Mouse (Mus musculus): Measurements from ENCODE around the gene Prc1. TPM values are rescaled to one million over a fixed set of nuclear protein-coding genes. Genes with fewer than 3 reads are reported as not detected.

Gene Prc1
- 24.4 TPM for polyA plus RNA-seq (2015; fragmentation: Illumina TruSeq; extraction: RNeasy Lipid Tissue Mini Kit (QIAGEN cat#74804); ENCODE audit: insufficient read depth, low replicate concordance)

GRCm38 (mm10) chr7:80294062-80294763 is at the start of gene Prc1:
Prc1 (plus strand) TSS chr7:80294450.

GRCm38 (mm10) chr7:80246148-80246721 is 48.0 kb upstream of the Prc1 start, which contains the start of gene Ttll13:
Ttll13 (plus strand) TSS chr7:80246376.

DNA sequence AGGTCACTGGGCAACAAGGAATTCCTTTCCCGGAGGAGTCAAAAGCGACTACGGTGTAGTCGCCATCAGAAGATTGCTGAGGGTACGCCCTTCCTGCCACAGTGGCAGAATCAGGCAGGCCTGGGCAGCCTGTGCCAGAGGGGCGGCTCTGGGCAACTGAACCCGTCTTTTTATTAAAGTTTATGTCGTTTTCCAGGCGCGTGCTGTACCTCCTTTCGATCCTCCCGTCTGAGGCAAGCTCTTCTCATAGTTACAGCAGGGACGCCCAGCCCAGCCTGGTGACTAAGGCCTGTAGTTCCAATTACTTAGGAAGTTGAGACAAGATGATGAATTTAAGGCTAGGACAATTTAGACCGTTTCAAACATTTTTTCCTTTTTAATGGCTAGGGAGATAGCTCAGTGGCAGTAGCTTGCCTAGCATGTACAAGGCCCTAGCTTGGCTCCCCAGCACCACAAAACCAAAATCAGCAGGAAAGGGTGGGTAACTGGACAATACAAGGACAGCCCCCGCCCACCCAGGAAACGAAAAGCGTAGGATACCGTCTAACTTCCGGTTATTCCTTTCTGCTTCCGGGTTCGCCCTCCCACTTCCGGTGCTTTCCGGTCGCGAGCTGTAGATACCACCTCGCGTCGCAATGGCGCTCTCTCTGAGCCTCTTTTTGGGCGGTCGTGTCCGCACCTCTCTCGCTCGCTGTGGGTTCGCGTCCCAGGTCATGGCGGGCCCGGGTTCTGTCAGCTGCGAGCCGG is 33.5 kb upstream of the Prc1 start, which contains the start of gene Ngrn:
Gene Ngrn, plus strand, starts transcription at position 591 of the 747 bp plus-strand sequence.

GRCm38 (mm10) chr7:80268897-80269750 is 25.1 kb upstream of the Prc1 start, which contains the start of gene Vps33b:
Vps33b (plus strand) TSS chr7:80269649.

DNA sequence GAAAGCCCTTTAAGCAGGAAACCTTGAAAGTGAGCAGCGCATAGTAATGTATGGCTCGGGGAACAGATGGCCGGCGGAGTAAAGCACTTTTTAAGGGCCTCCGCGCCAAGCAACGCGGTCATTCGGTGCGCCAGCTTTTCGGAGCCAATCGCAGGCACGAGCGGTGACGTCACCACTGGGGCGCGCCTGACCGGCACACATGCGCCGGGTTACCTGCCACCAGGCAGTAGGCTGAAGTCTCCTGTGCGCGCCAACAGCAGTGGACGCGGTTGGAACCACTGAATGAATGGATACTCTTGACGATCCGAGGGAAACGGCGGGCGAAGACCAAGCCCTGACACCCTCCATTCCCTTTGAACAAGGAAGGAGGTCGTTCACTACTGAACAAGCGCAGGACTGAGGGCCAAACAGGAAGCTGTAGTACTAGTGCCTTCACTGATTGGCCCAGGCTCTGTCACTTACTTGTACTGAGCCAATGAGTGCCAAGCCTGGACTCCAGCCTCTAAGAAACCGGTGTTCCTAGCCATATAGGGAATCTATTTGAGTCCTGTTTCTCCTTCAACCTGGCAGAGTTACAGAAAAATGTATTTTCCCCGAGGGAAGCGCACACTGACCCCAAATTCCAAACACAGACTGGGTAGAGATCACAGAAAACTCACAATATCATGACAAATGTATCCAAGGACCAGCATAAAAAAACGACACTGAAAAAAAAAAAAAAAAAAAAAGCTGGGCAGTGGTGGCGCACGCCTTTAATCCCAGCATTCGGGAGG is 30.0 kb downstream of the Prc1 start, which contains the start of gene Rccd1:
Gene Rccd1, minus strand, starts transcription at position 412 of the 773 bp plus-strand sequence.

GRCm38 (mm10) chr7:80340793-80341192 is 46.5 kb downstream of the Prc1 start, which contains the start of gene Unc45a:
Unc45a (minus strand) TSS chr7:80341005.

GRCm38 (mm10) chr7:80342858-80343257 is 48.6 kb downstream of the Prc1 start, which contains the start of gene Hddc3:
Hddc3 (plus strand) TSS chr7:80343104.

Other genes with a start within 250 kb of the Prc1 start
- gene Idh2, start 179.1 kb upstream of the Prc1 start, polyA plus RNA-seq (2015; fragmentation: Illumina TruSeq; extraction: RNeasy Lipid Tissue Mini Kit (QIAGEN cat#74804); ENCODE audit: insufficient read depth, low replicate concordance): 27.1 TPM
- 27.9 TPM for gene Sema4b, start 107.6 kb upstream of the Prc1 start, polyA plus RNA-seq (2015; fragmentation: Illumina TruSeq; extraction: RNeasy Lipid Tissue Mini Kit (QIAGEN cat#74804); ENCODE audit: insufficient read depth, low replicate concordance)
- 110 TPM for gene Cib1, start 61.6 kb upstream of the Prc1 start, polyA plus RNA-seq (2015; fragmentation: Illumina TruSeq; extraction: RNeasy Lipid Tissue Mini Kit (QIAGEN cat#74804); ENCODE audit: insufficient read depth, low replicate concordance)
- gene Gdpgp1, start 61.6 kb upstream of the Prc1 start, polyA plus RNA-seq (2015; fragmentation: Illumina TruSeq; extraction: RNeasy Lipid Tissue Mini Kit (QIAGEN cat#74804); ENCODE audit: insufficient read depth, low replicate concordance): 3.4 TPM
- 0.23 TPM for gene Ttll13, start 48.1 kb upstream of the Prc1 start, polyA plus RNA-seq (2015; fragmentation: Illumina TruSeq; extraction: RNeasy Lipid Tissue Mini Kit (QIAGEN cat#74804); ENCODE audit: insufficient read depth, low replicate concordance)
- 35.1 TPM for gene Ngrn, start 33.2 kb upstream of the Prc1 start, polyA plus RNA-seq (2015; fragmentation: Illumina TruSeq; extraction: RNeasy Lipid Tissue Mini Kit (QIAGEN cat#74804); ENCODE audit: insufficient read depth, low replicate concordance)
- 18.0 TPM for gene Vps33b, start 24.8 kb upstream of the Prc1 start, polyA plus RNA-seq (2015; fragmentation: Illumina TruSeq; extraction: RNeasy Lipid Tissue Mini Kit (QIAGEN cat#74804); ENCODE audit: insufficient read depth, low replicate concordance)
- gene Rccd1, start 30.0 kb downstream of the Prc1 start, polyA plus RNA-seq (2015; fragmentation: Illumina TruSeq; extraction: RNeasy Lipid Tissue Mini Kit (QIAGEN cat#74804); ENCODE audit: insufficient read depth, low replicate concordance): 39.0 TPM
- 16.0 TPM for gene Unc45a, start 46.6 kb downstream of the Prc1 start, polyA plus RNA-seq (2015; fragmentation: Illumina TruSeq; extraction: RNeasy Lipid Tissue Mini Kit (QIAGEN cat#74804); ENCODE audit: insufficient read depth, low replicate concordance)
- 21.5 TPM for gene Hddc3, start 48.7 kb downstream of the Prc1 start, polyA plus RNA-seq (2015; fragmentation: Illumina TruSeq; extraction: RNeasy Lipid Tissue Mini Kit (QIAGEN cat#74804); ENCODE audit: insufficient read depth, low replicate concordance)
- gene Man2a2, start 76.9 kb downstream of the Prc1 start, polyA plus RNA-seq (2015; fragmentation: Illumina TruSeq; extraction: RNeasy Lipid Tissue Mini Kit (QIAGEN cat#74804); ENCODE audit: insufficient read depth, low replicate concordance): 42.3 TPM
- gene Fes, start 93.5 kb downstream of the Prc1 start, polyA plus RNA-seq (2015; fragmentation: Illumina TruSeq; extraction: RNeasy Lipid Tissue Mini Kit (QIAGEN cat#74804); ENCODE audit: insufficient read depth, low replicate concordance): 16.4 TPM
- gene Furin, start 111.0 kb downstream of the Prc1 start, polyA plus RNA-seq (2015; fragmentation: Illumina TruSeq; extraction: RNeasy Lipid Tissue Mini Kit (QIAGEN cat#74804); ENCODE audit: insufficient read depth, low replicate concordance): 10.5 TPM
- 13.8 TPM for gene Blm, start 240.7 kb downstream of the Prc1 start, polyA plus RNA-seq (2015; fragmentation: Illumina TruSeq; extraction: RNeasy Lipid Tissue Mini Kit (QIAGEN cat#74804); ENCODE audit: insufficient read depth, low replicate concordance)